Mouse (Mus musculus) bone marrow macrophage, adult 2 months (primary cell): ENCODE data around the gene Mybphl.

ENCODE experiments used
- CTCF ChIP-seq: IDR thresholded peaks from 2 replicates; pipeline ENCODE4 v1.5.1; 2012; ENCODE audit warnings: low read depth, mild to moderate bottlenecking, low read length, moderate library complexity
- POLR2A ChIP-seq: IDR thresholded peaks from 2 replicates; pipeline ENCODE4 v1.6.1; 2012; ENCODE audit warnings: mild to moderate bottlenecking, low read depth, low read length, borderline replicate concordance

- no peak for TF ChIP-seq CTCF
- no peak for TF ChIP-seq POLR2A
Measured at GRCm38 (mm10) chr3:108367173-108367572, 2.5 kb downstream of the Mybphl start.
